Mouse (Mus musculus) spleen, adult 12 weeks (tissue): ENCODE results near the gene Tm9sf3.

Experiments
- DNase-seq: peaks from one replicate; pipeline ENCODE4 v3.0.0; 2022; ENCODE audit warnings: low spot score

The Tm9sf3 gene

GRCm38 (mm10) chr19:41262712-41263629 is 826 bp downstream of the Tm9sf3 start:
- peak; percentile 64 for DNase-seq

GRCm38 (mm10) chr19:41260736-41261135 is 3.1 kb downstream of the Tm9sf3 start:
- no peak for DNase-seq

DNA sequence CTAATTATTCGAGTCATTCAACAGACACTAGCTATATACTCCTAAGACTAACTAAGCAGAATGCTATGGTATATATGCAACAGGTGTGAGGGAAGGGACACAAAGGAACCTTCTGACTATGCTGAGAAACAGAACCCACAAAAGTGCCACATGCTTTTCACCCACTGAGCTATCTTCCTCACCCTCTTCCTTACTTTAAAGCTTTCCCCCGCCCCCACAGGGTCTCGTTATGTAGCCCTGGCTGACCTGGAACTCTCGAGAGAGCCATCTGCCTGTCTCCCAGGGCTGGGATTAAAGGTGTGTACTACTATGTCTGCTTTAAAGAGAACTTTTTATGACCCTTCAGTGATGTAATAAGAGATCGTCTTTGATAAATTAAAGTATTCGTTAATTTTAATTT is 4.5 kb downstream of the Tm9sf3 start:
- no peak for DNase-seq

GRCm38 (mm10) chr19:41258707-41259106 is 5.1 kb downstream of the Tm9sf3 start:
- peak; percentile 35 for DNase-seq

GRCm38 (mm10) chr19:41254584-41254983 is 9.2 kb downstream of the Tm9sf3 start:
- DNase-seq, result no peak

GRCm38 (mm10) chr19:41248968-41249367 is 14.8 kb downstream of the Tm9sf3 start:
- no peak for DNase-seq

DNA sequence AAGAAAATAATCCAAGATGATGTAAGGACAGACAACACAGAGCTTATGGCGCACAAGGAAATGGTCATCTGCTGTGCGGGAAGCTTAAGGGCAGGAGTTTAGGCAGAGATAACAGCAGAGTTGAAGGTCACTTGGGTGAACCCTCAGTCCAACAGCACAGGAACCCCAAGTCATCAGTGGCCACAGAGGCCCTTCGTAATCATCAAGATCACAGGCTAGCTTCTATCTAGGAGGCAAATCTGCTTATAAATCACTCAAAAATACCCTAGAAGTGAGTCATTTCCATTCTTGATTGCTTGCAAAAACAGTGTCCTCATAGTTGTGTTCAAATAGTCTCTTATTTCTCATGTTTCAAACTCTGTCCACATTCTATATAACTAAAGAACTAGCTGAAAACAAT is 15.5 kb downstream of the Tm9sf3 start:
- DNase-seq, result no peak

GRCm38 (mm10) chr19:41246271-41246670 is 17.5 kb downstream of the Tm9sf3 start:
- no peak for DNase-seq

DNA sequence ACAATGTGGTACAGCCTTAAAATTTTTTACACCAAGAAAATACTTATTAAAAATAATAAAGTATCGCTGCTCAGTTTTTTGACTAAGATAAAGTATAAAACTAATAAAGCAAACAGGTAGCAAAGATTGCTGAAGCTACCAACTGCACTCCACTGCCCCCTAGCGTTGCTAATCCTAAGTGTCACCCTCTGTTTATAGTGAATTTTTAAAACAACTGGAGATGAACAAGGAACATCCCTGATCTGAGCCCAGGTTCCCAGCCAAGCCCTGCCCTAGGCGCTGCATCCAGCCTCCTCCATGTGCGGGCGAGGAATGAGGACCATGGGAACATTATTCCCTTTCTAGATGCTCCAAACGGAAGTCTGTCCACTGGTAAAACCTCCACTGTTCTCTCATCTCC is 19.2 kb downstream of the Tm9sf3 start:
- DNase-seq, result peak; percentile 15

GRCm38 (mm10) chr19:41241997-41242396 is 21.8 kb downstream of the Tm9sf3 start:
- no peak for DNase-seq

DNA sequence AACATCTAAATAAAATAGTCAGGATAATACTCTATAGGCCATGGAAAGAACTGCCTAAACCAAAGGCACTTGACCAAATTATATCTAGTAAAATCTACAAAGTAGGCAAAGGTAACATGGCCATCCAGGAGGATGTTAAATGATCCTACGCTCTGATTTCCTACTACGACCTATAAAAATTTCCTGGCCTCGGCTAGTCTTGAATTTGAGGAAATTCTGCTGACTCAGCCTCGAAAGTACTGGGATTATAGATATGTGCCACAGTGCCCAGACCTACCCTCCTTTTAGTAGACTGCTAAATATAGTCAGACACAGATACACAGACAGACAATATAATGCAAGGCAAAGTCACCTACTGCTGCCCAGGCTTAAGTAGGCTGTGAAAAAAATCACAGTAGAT is 30.1 kb downstream of the Tm9sf3 start:
- DNase-seq, result no peak

GRCm38 (mm10) chr19:41208326-41208725 is 55.5 kb downstream of the Tm9sf3 start:
- DNase-seq, result no peak

DNA sequence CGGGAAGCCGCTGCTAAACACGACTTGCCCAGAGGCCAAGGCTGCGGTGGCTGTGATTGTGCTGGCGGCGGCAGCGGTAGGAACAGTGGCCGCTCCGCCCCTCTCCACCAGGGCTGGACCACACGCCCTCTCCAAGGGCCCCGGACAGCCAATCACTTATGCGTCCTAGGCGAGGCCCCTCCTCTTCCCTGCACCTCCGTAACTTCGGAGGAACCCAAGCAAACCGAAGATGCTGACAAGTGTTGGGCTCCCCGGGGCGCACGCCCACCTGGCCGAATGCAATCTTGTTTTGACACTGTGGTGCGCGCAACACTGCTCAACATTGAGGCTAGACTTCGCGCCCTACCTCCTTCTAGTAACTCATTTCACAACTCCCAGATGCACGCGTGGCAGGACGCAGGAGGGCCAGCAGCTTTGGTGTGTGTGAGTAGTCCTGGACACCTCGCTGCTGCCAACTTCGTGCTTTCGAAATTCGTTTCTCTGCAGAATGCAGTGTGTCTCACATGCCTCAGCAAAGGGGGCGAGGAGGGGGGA is 56.9 kb downstream of the Tm9sf3 start, which contains the start of gene Tll2:
Gene Tll2, minus strand, starts transcription at position 25 of the 534 bp plus-strand sequence.
- no peak for DNase-seq

DNA sequence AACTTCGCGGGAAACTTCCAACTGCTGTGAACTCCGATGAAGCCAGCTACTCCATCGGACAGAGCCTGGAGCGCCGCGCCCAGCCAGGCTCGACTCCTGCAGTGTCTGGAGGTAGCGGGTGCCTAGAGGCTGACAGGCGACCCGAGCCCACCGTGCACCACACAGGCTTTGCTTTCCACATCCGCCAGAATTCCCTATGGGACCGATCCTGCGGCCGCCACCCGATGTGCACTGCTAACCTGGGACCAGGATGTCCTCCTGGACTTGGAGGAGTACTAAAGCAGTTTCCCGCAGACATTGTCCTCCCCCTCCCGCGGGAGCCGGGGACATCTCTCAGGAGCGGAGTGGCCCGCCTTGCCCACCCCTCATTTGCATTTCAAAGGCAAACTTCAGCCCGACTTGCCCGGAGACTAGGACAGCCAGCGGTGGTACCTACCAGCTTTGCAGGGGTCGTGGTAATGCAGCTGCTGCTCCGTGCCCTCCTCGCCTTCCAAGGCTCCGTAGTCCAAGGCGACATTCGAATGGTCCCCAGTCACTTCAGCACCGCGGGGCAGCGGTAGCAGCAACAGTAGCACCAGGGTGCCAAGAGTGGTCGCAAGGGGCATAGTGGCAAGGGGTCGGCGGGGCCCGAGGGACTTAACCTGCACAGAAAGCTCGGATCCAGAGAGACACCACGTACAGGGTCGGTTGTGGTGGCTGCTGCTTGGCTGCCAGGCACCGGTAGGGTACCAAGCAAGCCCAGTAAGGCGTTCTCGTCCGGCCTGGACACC is 57.6 kb downstream of the Tm9sf3 start:
- no peak for DNase-seq

- DNase-seq, result no peak
Measured at GRCm38 (mm10) chr19:41204159-41205081, 59.4 kb downstream of the Tm9sf3 start.

- DNase-seq, result no peak
Measured at GRCm38 (mm10) chr19:41197606-41198005, 66.2 kb downstream of the Tm9sf3 start.

DNA sequence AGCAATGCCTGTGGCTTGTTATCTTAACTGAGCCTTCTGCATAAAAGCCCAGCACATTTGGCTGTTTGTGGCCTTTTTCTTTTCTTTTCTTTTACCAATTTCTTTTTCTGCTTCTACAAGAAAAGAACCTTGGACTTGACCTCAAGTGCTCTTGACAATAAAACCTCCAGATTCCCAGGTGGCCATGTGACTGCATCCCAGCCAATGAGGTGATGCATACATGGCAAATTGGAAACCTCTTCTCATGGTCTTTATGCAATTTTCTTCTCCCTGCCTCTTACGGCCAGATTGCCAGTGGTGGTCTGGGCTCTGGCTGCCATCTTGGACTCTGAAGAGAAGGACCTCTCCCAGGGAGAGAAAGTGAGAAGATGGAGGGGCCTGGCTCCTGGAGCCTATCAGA is 70.4 kb downstream of the Tm9sf3 start:
- DNase-seq, result no peak

DNA sequence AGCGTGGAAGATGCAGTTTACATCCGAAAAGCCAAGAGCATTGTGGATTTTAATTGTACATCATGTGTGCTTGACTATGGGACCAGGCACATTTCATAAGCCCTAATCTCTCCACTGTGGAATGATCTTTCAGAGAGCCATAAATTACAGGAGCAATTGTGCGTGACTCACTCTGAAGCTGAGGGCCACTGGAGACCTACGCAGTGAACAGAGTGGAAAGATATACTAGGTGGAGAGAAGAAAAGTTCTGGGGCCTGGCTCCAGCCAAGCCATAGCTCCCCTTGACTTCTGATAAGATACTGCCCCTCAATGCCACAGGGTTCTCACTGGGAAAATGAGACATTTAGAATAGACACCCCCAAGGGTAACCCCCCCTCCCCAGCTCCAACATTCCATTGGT is 70.8 kb downstream of the Tm9sf3 start:
- DNase-seq, result no peak

DNA sequence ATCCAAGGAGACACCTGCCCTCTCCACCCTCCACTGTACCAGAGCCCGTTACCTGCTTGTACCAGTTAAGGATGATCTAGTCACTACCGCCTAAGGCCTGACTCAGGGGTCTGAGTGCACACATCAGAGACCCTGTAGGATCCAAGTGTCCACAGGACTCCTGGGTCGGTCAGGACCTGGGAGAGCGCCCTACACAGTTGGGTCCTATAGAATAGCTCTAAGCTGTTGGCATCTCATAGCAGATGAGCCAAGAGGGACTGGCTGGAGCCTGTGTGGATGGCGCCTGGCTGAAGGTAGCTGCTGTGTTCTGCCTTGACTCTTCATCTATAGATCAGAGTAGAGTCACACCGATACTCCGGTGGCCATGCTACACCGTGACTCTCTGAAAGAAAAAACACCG is 72.1 kb downstream of the Tm9sf3 start:
- DNase-seq, result no peak

DNA sequence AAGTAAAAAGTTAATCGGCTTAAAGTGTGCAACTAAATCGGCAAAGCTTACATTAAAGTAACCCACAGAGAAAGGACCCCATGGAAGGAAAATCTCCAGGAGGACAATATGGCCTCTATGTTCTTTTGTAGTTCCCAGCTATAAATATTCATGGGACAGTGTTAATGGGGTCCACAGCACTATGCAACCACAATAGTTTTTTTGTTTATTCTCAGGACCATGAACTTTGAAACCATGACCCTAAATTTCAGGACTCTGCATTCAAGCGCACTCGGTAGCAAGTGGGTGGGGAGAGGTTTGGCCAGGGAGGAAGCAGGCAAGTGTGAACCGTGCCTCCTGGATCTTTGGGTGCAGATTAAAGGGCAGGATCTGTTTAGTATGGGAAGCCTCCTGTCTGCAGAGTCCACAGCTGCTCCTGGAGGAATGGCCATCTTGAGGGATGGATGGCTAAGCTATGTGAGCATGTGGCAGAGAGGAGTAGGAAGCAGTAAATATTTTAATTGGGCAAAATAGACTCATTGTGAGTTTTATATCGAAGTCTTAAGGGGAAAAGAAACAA is 72.8 kb downstream of the Tm9sf3 start:
- DNase-seq, result no peak

DNA sequence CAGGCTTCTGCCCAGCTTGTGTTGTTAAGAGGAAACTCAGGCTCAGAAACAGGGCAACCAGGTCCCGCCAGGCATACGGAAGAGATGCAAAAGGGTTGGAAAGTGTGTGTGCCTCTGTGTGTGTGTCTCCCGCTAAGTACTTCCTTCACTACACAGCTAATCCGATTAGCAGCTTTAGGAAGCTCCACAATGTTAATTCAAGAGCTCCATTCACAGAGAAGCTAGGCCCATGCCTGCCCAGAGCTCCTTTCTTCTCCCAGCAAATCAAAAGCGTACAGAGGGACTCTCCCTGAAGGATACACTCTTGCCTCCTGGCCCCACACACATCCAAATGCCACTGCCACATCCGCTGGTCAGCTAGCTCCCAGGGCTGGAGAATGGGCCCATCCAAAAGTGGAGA is 86.5 kb downstream of the Tm9sf3 start:
- no peak for DNase-seq
